ENCODE assay signal across 18 mouse cellular contexts in the genomic region with DNA sequence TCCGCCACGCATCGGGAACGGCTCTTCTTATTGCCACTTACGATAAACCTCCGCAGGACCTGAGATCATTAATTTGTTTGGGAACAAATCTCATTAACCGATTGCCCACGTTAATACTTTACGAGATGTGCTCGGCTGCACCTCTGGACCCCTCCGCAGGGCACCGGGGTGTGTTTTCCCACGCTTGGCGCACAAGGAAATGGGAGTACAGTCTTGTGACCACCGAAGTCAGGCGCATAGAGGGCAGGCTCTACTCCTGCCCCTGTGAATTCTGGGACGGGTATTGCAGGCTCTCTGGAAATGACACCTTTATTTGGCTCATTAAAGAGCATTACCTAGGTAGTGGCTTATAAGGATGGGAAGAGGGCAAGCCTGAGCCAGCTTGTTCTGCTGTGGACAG.
"Had no signal": no experiment of that assay in that cellular context is flagged by ENCODE, and none has a peak within 500 bp of the region (broad histone marks: within the 10 kb centered on the region; RNA-seq: fewer than 3 reads in every experiment).

No protein-coding gene starts in this region.

- DNase-seq: kidney, adult 11 months; kidney, postnatal 36 days; liver; lung, adult 18-20 months; lung, postnatal 10 days; lung, postnatal 36 days; midbrain, embryonic 14.5 days; thymus, adult 18-20 months; thymus, postnatal 36 days had no signal

- H3K4me3 ChIP-seq: intestine, embryonic 15.5 days; limb, embryonic 10.5 days; limb, embryonic 13.5 days; liver, embryonic 12.5 days; liver, embryonic 15.5 days; lung, embryonic 15.5 days; megakaryocyte, embryonic 14.5 days; midbrain, embryonic 10.5 days; neural tube, embryonic 12.5 days had no signal

- H3K9me3 ChIP-seq: intestine, embryonic 15.5 days; limb, embryonic 10.5 days; limb, embryonic 13.5 days; liver, embryonic 12.5 days; liver, embryonic 15.5 days; lung, embryonic 15.5 days; midbrain, embryonic 10.5 days; neural tube, embryonic 12.5 days had no signal

- H3K27me3 ChIP-seq: liver, embryonic 15.5 days; neural tube, embryonic 12.5 days had no signal

- H3K36me3 ChIP-seq: intestine, embryonic 15.5 days; limb, embryonic 10.5 days; limb, embryonic 13.5 days; liver, embryonic 12.5 days; liver, embryonic 15.5 days; lung, embryonic 15.5 days; midbrain, embryonic 10.5 days; neural tube, embryonic 12.5 days had no signal

- H3K4me2 ChIP-seq: intestine, embryonic 15.5 days; limb, embryonic 13.5 days; liver, embryonic 12.5 days; liver, embryonic 15.5 days; lung, embryonic 15.5 days; neural tube, embryonic 12.5 days had no signal

- H3K27ac ChIP-seq: intestine, embryonic 15.5 days; limb, embryonic 10.5 days; limb, embryonic 13.5 days; liver, embryonic 12.5 days; liver, embryonic 15.5 days; lung, embryonic 15.5 days; midbrain, embryonic 10.5 days; neural tube, embryonic 12.5 days had no signal

- H3K9ac ChIP-seq: intestine, embryonic 15.5 days; limb, embryonic 13.5 days; liver, embryonic 12.5 days; liver, embryonic 15.5 days; lung, embryonic 15.5 days; neural tube, embryonic 12.5 days had no signal

- H3K4me1 ChIP-seq: intestine, embryonic 15.5 days; liver, embryonic 12.5 days; liver, embryonic 15.5 days; lung, embryonic 15.5 days had no signal

- ATAC-seq: intestine, embryonic 15.5 days; liver, embryonic 12.5 days had no signal
